Mouse (Mus musculus) adrenal gland, postnatal 10 days (tissue): ENCODE data around the gene Cryba4. TPM values are rescaled to one million over a fixed set of nuclear protein-coding genes. Genes with fewer than 3 reads are reported as not detected.

Experiments used
- DNase-seq: peaks from one replicate; pipeline ENCODE4 v3.0.0; 2021; ENCODE audit warnings: mixed read lengths
- total RNA-seq, 2 experiments: library from RNA; stranded (reverse); gene quantifications; 2 replicates each; pipeline ENCODE4 v1.2.3; 2021

Gene Cryba4
- total RNA-seq, 2 experiments from 2014 or later, result 7.9 to 17.4 TPM

DNA sequence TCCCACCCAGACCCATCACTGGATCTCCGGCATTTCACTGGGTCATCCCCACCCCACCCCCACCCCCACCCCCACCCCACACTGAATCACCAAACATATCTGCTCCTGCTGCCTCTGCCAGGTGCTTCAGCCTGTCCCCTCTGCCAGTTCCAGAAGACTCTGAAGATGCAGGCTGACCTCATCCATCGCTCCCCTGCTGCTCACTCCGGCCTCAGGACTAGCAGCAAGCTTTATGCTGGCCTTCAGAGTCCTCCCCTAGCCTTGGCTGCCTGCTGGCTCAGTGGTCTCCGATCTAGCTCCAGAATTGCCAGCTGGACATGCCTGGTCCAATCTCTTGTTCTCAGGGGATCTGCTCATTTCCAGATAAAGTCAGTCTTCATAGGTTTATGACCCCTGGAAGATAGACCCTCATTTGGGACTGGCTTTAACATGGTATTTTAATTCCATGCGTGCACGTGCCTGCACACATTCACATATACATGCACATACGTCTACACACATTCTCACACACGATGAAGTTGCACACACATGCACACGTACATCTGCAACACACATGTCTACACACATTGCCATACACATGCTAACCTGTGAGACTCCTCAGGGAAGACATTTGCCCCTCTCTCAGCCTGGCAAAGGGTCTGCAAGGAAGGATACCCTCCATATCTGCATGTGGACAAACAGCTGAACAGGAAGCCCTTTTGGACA is 14.3 kb downstream of the Cryba4 start:
- DNase-seq, result no peak

GRCm38 (mm10) chr5:112237439-112237838 is 14.9 kb downstream of the Cryba4 start:
- no peak for DNase-seq

DNA sequence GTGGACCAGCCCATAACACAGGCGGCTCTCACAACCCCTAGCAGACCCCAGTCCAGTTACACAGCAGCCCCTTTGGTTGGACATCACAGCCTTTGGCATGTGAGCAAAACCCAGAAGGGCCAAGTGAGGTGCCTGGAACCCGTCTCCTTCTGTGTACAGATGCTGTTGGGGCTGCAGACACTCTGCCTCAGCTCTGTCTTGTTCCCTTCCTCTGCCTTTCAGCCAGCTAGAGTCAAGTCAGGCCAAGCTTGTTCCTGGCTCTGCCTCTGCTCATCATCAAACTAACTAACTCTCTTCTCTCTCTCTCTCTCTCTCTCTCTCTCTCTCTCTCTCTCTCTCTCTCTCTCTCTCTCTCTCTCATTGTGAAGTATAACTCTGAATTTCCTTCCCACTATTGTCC is 15.7 kb downstream of the Cryba4 start:
- no peak for DNase-seq

GRCm38 (mm10) chr5:112235806-112236205 is 16.5 kb downstream of the Cryba4 start:
- no peak for DNase-seq

GRCm38 (mm10) chr5:112228240-112229076 is 23.9 kb downstream of the Cryba4 start:
- DNase-seq, result no peak

DNA sequence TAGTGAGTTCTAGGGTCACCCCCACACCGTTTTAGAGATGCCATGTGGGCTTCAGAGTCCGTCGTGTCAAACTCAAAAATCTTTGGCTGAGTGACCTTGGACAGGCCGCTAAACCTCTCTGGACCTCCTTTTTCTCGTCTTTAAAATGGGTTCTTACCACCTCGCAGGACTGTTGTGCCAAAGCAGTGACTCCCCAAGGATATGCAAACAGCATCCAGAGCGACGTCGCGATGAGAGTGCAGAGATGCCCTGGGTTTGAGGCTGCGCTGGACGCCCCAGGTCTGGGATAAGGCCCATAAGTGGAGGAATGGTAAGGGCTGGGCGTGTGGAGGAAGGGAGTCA is 24.4 kb downstream of the Cryba4 start:
- no peak for DNase-seq

DNA sequence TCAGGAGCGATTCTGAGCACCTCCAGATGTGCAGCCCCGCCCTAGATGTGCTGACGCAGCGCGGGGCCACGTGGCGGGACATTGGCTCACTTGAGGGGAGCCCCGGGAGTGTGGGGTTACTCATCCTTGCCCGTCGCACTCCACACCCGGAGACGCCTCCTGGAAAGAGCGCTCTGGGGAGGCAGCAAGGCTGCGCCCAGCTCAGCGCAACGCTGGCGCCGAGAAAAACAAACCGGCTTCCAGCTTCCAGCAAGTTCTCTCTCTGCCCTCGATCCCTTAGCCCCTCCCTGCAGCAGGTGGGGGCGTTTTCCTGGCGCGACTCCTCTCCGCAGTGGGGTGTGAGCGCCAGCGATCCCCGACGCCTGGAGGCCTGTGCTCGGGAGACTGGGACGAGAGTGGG is 25.0 kb downstream of the Cryba4 start:
- no peak for DNase-seq

GRCm38 (mm10) chr5:112225591-112225990 is 26.7 kb downstream of the Cryba4 start:
- no peak for DNase-seq

DNA sequence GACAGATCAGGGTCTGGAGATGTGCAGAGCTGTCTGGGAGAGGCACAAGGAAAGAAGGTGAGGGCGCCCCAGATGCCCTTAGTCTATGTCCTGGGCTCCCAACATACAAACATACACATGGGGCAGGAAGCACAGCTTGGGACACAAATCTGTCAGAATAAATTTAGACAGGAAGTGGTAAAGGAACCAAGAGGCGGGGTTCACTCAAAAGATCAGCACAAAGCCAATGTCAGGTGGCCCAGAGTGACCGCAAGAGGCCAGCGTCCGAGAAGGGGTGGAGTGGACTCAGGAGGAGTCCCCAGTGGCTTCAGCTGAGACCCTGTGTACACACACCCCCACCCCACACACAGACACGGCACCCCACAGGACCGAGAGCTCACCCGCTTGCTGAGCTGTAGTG is 32.1 kb downstream of the Cryba4 start:
- DNase-seq, result no peak

- DNase-seq, result no peak
Observed at GRCm38 (mm10) chr5:112219398-112219797, 32.9 kb downstream of the Cryba4 start.

DNA sequence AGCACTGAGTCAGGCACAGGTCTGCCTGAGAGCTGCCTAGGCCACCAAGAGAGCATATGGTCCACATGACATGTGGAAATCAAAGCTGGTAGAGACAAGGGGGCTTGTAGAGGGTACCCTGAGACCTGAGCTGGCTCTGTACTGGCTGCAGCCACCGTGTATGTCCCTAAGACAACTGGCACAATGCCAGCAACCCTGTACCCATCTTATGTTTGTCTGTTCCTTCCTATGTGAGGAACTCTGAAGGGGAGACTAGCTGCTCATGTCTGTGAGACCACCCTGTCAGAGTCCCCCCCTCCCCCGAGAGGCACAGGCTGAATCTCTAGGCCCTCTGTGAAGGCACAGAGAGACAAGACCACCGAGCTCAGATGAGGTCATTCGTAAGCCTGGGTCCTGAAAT is 33.6 kb downstream of the Cryba4 start:
- no peak for DNase-seq

DNA sequence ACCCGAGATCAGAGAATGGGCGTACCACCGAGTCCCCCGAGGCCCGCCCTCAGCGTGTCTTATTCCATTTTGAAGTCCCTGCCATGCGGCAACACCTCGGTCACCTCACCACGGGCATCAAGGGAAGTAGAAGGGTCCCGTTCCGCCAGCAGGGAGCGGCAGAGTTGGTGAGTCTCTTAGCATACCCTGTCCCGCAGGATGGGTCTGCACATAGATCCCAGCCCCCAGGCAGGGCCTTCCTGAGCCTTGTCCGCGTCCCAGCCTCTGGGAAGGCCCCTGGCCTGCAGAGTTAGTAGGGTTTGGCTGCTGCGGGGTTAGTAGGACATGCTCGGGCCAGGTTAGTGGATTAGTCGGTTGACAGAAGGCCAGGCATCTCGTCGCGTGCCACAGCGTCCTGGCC is 35.3 kb downstream of the Cryba4 start:
- no peak for DNase-seq

- DNase-seq, result no peak
Observed at GRCm38 (mm10) chr5:112216335-112216734, 36.0 kb downstream of the Cryba4 start.

DNA sequence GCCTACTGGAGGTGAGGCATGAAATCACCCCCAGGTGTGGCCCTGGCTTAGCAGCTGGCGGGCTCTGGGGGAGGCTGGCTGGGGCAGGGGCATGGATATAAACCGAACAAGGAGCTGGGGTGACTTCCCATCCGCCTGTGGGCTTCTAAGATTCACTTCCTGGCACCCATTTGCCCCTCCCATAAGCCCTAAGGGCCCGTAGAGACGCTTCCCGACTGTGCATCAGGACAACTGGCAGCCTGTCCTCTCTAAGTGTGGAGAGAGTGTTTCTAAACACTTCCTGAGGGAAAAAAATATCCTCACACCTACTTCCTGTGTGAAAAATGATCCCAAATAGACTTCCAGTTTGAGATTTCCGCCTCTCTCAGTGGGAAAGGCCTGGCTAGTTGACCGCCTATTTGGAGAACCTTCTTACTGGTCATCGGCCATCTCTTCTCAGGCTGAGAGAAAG is 36.5 kb downstream of the Cryba4 start:
- no peak for DNase-seq

DNA sequence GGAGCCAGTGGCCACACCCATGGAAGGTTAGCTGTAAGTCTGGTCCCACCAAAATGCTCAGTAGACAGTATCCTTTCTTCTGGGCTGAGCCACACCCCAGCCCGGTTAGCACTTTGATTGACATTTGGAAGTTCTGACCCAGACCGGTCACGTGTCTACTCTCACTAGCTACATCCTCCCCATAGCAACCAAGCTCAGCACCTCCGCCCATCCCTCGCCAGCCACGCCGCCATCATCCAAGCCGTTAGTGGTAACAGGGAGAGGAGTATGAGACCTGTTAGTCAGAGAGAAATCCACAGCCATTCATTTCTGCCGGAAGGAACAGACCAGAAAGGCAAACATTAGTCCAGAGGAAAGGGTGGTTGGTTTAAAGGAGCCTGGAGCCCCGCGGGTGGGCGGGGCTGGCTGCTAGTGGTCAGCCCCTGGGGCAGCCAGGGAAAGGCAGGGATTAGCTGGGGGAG is 37.0 kb downstream of the Cryba4 start:
- DNase-seq, result no peak

- peak; percentile 72 for DNase-seq
Observed at GRCm38 (mm10) chr5:112214419-112214818, 37.9 kb downstream of the Cryba4 start.

- DNase-seq, result no peak
Observed at GRCm38 (mm10) chr5:112213331-112214240, 38.7 kb downstream of the Cryba4 start.

- no peak for DNase-seq
Observed at GRCm38 (mm10) chr5:112212711-112213264, 39.5 kb downstream of the Cryba4 start.

- DNase-seq, result no peak
Observed at GRCm38 (mm10) chr5:112211911-112212310, 40.4 kb downstream of the Cryba4 start.

DNA sequence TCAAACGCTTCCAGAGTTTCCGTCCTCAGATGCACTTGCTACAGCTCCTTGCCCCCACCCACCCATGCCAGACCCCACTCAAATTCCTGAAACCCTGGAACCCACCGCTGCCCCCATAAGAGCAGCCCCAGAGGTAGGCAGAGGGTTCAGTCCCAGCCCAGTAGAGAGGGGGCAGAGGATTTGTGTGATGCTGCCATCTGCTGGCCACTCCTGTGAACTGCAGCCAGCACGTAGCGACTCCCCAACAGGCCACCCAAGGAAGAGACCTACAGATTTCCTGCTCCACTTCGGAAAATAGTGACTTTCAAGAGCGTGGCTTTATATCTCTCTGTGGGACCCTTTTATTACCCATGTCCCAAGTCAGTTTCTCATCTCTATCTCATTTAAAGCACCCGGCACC is 42.2 kb downstream of the Cryba4 start:
- peak; percentile 72 for DNase-seq

DNA sequence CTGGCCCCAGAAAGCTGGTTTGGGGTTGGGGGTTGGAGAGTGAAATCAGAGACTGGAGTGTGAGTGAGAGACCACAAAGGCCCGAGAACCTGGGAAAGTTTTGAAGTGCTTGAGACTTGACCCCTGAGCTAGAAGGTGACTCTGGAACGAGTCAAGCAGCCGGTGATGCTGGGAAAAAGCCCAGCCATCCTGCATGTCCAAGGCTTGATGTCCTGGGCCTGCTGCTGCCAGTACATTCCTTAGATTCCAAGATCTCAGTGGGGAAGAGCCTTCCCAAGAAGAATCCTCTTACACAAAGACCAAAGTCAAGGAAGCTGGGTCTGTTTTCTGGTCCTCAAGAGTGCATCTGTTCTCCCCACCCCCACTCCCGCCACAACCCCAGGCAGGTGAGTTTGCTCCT is 44.0 kb downstream of the Cryba4 start:
- no peak for DNase-seq

DNA sequence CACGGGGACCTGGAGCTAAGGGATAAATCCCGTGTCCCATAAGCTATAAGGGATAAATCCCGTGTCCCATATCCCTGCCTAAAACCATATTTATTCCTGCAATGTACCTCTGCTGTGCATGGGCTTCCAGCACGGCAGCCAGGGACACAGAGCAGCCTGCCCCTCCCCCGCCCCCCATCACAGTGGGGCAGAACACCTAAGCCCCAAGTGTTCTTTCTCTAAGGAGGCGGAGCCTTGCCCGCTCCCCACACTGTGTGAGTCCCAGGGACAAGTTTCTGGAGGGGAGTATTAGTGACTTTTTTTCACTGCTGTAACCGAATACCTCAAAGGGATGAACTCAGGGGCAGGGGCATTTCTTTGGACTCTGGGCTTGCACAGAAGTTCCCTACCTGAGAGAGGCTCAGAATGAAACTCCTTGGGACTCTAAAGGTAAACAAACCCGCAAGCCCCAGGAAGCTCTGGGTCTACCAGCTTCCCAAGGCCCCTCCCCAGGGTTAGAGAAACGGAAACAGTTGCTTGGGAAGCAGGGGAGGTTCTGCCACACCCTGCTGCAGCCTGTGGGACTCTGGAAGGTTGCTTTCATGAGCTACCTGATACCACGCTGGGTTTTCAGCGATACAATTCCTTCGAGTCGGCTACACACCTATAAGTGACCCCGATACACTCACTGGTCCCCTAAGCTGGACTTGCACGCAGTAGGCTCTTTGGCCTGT is 45.6 kb downstream of the Cryba4 start:
- no peak for DNase-seq
